Mouse (Mus musculus) heart, adult 9 months (tissue): ENCODE measurements around the gene Ugt1a2.

Experiments used
- DNase-seq, 2 experiments: peaks; one replicate each; pipeline ENCODE4 v3.0.0; 2022; ENCODE audit warnings: low spot score in 2 of 2

The Ugt1a2 gene

GRCm38 (mm10) chr1:88233421-88234247 is 33.2 kb downstream of the Ugt1a2 start:
- no peak for DNase-seq

- no peak for DNase-seq
Measured at GRCm38 (mm10) chr1:88234248-88234610, 33.8 kb downstream of the Ugt1a2 start.

- DNase-seq: no peak
Measured at GRCm38 (mm10) chr1:88234646-88235045, 34.2 kb downstream of the Ugt1a2 start.

GRCm38 (mm10) chr1:88235046-88235893 is 34.9 kb downstream of the Ugt1a2 start:
- no peak for DNase-seq

- DNase-seq: no peak
Measured at GRCm38 (mm10) chr1:88235894-88236415, 35.6 kb downstream of the Ugt1a2 start.

GRCm38 (mm10) chr1:88237311-88237710 is 36.9 kb downstream of the Ugt1a2 start:
- DNase-seq: no peak

GRCm38 (mm10) chr1:88238771-88239170 is 38.4 kb downstream of the Ugt1a2 start:
- DNase-seq: no peak

GRCm38 (mm10) chr1:88240072-88240471 is 39.7 kb downstream of the Ugt1a2 start:
- no peak for DNase-seq

GRCm38 (mm10) chr1:88240579-88240978 is 40.2 kb downstream of the Ugt1a2 start:
- no peak for DNase-seq

GRCm38 (mm10) chr1:88243861-88244260 is 43.5 kb downstream of the Ugt1a2 start:
- no peak for DNase-seq

GRCm38 (mm10) chr1:88245881-88246280 is 45.5 kb downstream of the Ugt1a2 start:
- no peak for DNase-seq

- DNase-seq: no peak
Measured at GRCm38 (mm10) chr1:88246386-88246785, 46.0 kb downstream of the Ugt1a2 start.

- no peak for DNase-seq
Measured at GRCm38 (mm10) chr1:88247660-88248059, 47.3 kb downstream of the Ugt1a2 start.

GRCm38 (mm10) chr1:88248658-88249057 is 48.3 kb downstream of the Ugt1a2 start:
- no peak for DNase-seq

- DNase-seq: no peak
Measured at GRCm38 (mm10) chr1:88249596-88249995, 49.2 kb downstream of the Ugt1a2 start.

- no peak for DNase-seq
Measured at GRCm38 (mm10) chr1:88250023-88250422, 49.6 kb downstream of the Ugt1a2 start.

- no peak for DNase-seq
Measured at GRCm38 (mm10) chr1:88253106-88253505, 52.7 kb downstream of the Ugt1a2 start.

- DNase-seq: no peak
Measured at GRCm38 (mm10) chr1:88253540-88253939, 53.1 kb downstream of the Ugt1a2 start.

GRCm38 (mm10) chr1:88254793-88255465 is 54.5 kb downstream of the Ugt1a2 start:
- DNase-seq: no peak

- no peak for DNase-seq
Measured at GRCm38 (mm10) chr1:88255466-88255857, 55.1 kb downstream of the Ugt1a2 start.

GRCm38 (mm10) chr1:88255989-88256754 is 55.8 kb downstream of the Ugt1a2 start:
- DNase-seq: no peak
